Mouse (Mus musculus) bone marrow, adult 2 months (tissue): ENCODE measurements at regions not wholly inside any gene's neighbourhood (a gene's known extent, or its start where the extent isn't known, plus 50 kb on each side); places are given as distances from the start of the nearest gene placed in this dataset.

Experiments used
- CTCF ChIP-seq: fragments of 200-500 bp; IDR thresholded peaks from 2 replicates; pipeline ENCODE4 v1.5.1; 2011; ENCODE audit warnings: low read length, control low read depth; ENCODE audit not compliant: control insufficient read depth, insufficient read depth
- POLR2A ChIP-seq: fragments of 200-500 bp; IDR thresholded peaks from 2 replicates; pipeline ENCODE4 v1.6.1; 2011; ENCODE audit warnings: low read depth, mild to moderate bottlenecking, control low read depth, low read length, borderline replicate concordance; ENCODE audit not compliant: control insufficient read depth

GRCm38 (mm10) chr14:120140211-120140610, 98.0 kb upstream of the Oxgr1 start:
- TF ChIP-seq CTCF (no peak), POLR2A (no peak)
